Mouse (Mus musculus) CD4-positive helper T cell, adult 2 months (primary cell): ENCODE measurements around the gene Hyou1.
"Not testable (repeated sequence)": the region's sequence is repeated elsewhere in the genome, so short reads cannot be mapped to it uniquely, and the experiment has no call there.

Experiments
- DNase-seq: peaks from one replicate; pipeline ENCODE4 v3.0.0-alpha.2; 2012; ENCODE audit warnings: low read depth, missing footprints, low spot score

The Hyou1 gene

GRCm38 (mm10) chr9:44405011-44405410, 25.7 kb downstream of the Hyou1 start:
- no peak for DNase-seq

GRCm38 (mm10) chr9:44406906-44407751, 27.8 kb downstream of the Hyou1 start, which contains the start of the genes Rps25 and Trappc4:
Rps25 (plus strand) TSS chr9:44407139.
Trappc4 (minus strand) TSS chr9:44407600.
- peak; percentile 95 for DNase-seq

- no peak for DNase-seq
These were observed 28.4 kb downstream of the Hyou1 start for GRCm38 (mm10) chr9:44407752-44408097.

GRCm38 (mm10) chr9:44408693-44409092, 29.4 kb downstream of the Hyou1 start:
- not testable (repeated sequence) for DNase-seq

- no peak for DNase-seq
These were observed 31.5 kb downstream of the Hyou1 start for GRCm38 (mm10) chr9:44410647-44411336.

GRCm38 (mm10) chr9:44411601-44412130, 32.4 kb downstream of the Hyou1 start:
- DNase-seq = no peak

- DNase-seq = peak; percentile 59
These were observed 33.0 kb downstream of the Hyou1 start for GRCm38 (mm10) chr9:44412306-44412705.

- DNase-seq = no peak
These were observed 33.5 kb downstream of the Hyou1 start for GRCm38 (mm10) chr9:44412781-44413180.

GRCm38 (mm10) chr9:44417156-44417891, 38.0 kb downstream of the Hyou1 start:
- no peak for DNase-seq

- DNase-seq = peak; percentile 92
These were observed 38.6 kb downstream of the Hyou1 start for GRCm38 (mm10) chr9:44417892-44418363.

- no peak for DNase-seq
These were observed 39.5 kb downstream of the Hyou1 start, which contains the start of gene Ccdc84 for GRCm38 (mm10) chr9:44418519-44419385. Ccdc84 (minus strand) TSS chr9:44418569.

GRCm38 (mm10) chr9:44419730-44420129, 40.4 kb downstream of the Hyou1 start:
- not testable (repeated sequence) for DNase-seq

GRCm38 (mm10) chr9:44420280-44420898, 41.1 kb downstream of the Hyou1 start:
- no peak for DNase-seq

- DNase-seq = no peak
These were observed 44.3 kb downstream of the Hyou1 start for GRCm38 (mm10) chr9:44423576-44423975.

GRCm38 (mm10) chr9:44432577-44433185, 53.4 kb downstream of the Hyou1 start:
- no peak for DNase-seq

GRCm38 (mm10) chr9:44435747-44436146, 56.5 kb downstream of the Hyou1 start:
- no peak for DNase-seq

GRCm38 (mm10) chr9:44440961-44441360, 61.7 kb downstream of the Hyou1 start, which contains the start of gene Foxr1:
Foxr1 (minus strand) TSS chr9:44441136.
- no peak for DNase-seq
